Mouse (Mus musculus): ENCODE results near the gene Cycs. TPM values are rescaled to one million over a fixed set of nuclear protein-coding genes. Genes with fewer than 3 reads are reported as not detected.

Gene Cycs
- 59.7 and 65.1 TPM in 2 replicates for polyA plus RNA-seq (2016; fragmentation: Nextera tagmentation; extraction: Ambion mirVana)

- peak within 1 kb of the TSS; percentile 86 for H3K4me3 ChIP-seq
- no peaks in the 10 kb centered on the region for H3K9me3 ChIP-seq (replicated peaks)
- H3K4me2 ChIP-seq (replicated peaks) = peak within 1 kb of the TSS; percentile 74
- peaks cover 12% of the 10 kb centered on the region for H3K36me3 ChIP-seq
- peaks cover 11% of the 10 kb centered on the region for H3K4me1 ChIP-seq
- ATAC-seq (ENCODE audit: low FRiP score) = peak; percentile 99
- 1% methylated on average over 78 of the region's 78 CpGs for WGBS
- H3K9ac ChIP-seq = peak within 1 kb of the TSS; percentile 86
- peak within 1 kb of the TSS; percentile 82 for H3K27ac ChIP-seq
- no peaks in the 10 kb centered on the region for H3K27me3 ChIP-seq
These were observed at the start of gene Cycs for GRCm38 (mm10) chr6:50566141-50566996. Gene Cycs (minus strand): TSS chr6:50566538.

GRCm38 (mm10) chr6:50601620-50602019 is 35.3 kb upstream of the Cycs start:
- no peak for ATAC-seq (ENCODE audit: low FRiP score)
- Histone ChIP-seq H3K36me3 (no peaks in the 10 kb centered on the region), H3K9ac (no peak overlapping the region)

GRCm38 (mm10) chr6:50598560-50598959 is 32.2 kb upstream of the Cycs start:
- Histone ChIP-seq H3K36me3 (no peaks in the 10 kb centered on the region), H3K4me2 (replicated peaks) (no peak overlapping the region), H3K9me3 (replicated peaks) (no peaks in the 10 kb centered on the region), H3K9ac (no peak overlapping the region), H3K27ac (no peak overlapping the region), H3K4me3 (no peak overlapping the region), H3K4me1 (0 out of 2 replicates have a peak, but pooled peaks cover 2% of the 10 kb centered on the region), H3K27me3 (peaks cover 3% of the 10 kb centered on the region; the same call in 1 of the 2 replicates)
- ATAC-seq (ENCODE audit: low FRiP score) = no peak
- WGBS = 68% methylated on average over 5 of the region's 5 CpGs

More at GRCm38 (mm10) chr6:50601620-50602019, 35.3 kb upstream of the Cycs start:
- Histone ChIP-seq H3K4me3 (no peak overlapping the region), H3K4me1 (no peaks in the 10 kb centered on the region), H3K27me3 (no peaks in the 10 kb centered on the region), H3K4me2 (replicated peaks) (no peak overlapping the region), H3K27ac (no peak overlapping the region), H3K9me3 (replicated peaks) (no peaks in the 10 kb centered on the region)
- WGBS = 31% methylated on average over 4 of the region's 4 CpGs

GRCm38 (mm10) chr6:50596301-50597211 is 30.2 kb upstream of the Cycs start, which contains the start of gene 4921507P07Rik:
Gene 4921507P07Rik (minus strand): TSS chr6:50596632.
- whole genome bisulfite sequencing = under 1% methylated on average over 53 of the region's 62 CpGs
- Histone ChIP-seq H3K4me1 (0 out of 2 replicates have a peak, but pooled peaks cover 2% of the 10 kb centered on the region), H3K9ac (peak within 1 kb of the TSS; percentile 67), H3K4me2 (replicated peaks) (peak within 1 kb of the TSS; percentile 90), H3K36me3 (no peaks in the 10 kb centered on the region), H3K4me3 (peak within 1 kb of the TSS; percentile 50), H3K27ac (no peak within 1 kb of the TSS), H3K9me3 (replicated peaks) (no peaks in the 10 kb centered on the region), H3K27me3 (peaks cover 3% of the 10 kb centered on the region; the same call in 1 of the 2 replicates)
- peak; percentile 95 for ATAC-seq (ENCODE audit: low FRiP score)

- H3K4me2 ChIP-seq (replicated peaks) = no peak overlapping the region
- no peak for ATAC-seq (ENCODE audit: low FRiP score)
These were observed 28.0 kb upstream of the Cycs start for GRCm38 (mm10) chr6:50594372-50594771.

GRCm38 (mm10) chr6:50593334-50593845 is 27.1 kb upstream of the Cycs start:
- Histone ChIP-seq H3K9ac (no peak overlapping the region), H3K27me3 (peaks cover 3% of the 10 kb centered on the region; the same call in 1 of the 2 replicates), H3K4me3 (no peak overlapping the region), H3K27ac (no peak overlapping the region), H3K9me3 (replicated peaks) (no peaks in the 10 kb centered on the region), H3K4me1 (0 out of 2 replicates have a peak, but pooled peaks cover 2% of the 10 kb centered on the region), H3K36me3 (no peaks in the 10 kb centered on the region), H3K4me2 (replicated peaks) (no peak overlapping the region)
- no peak for ATAC-seq (ENCODE audit: low FRiP score)
- 74% methylated on average over 10 of the region's 10 CpGs for WGBS

More at GRCm38 (mm10) chr6:50594372-50594771, 28.0 kb upstream of the Cycs start:
- Histone ChIP-seq H3K27me3 (peaks cover 3% of the 10 kb centered on the region; the same call in 1 of the 2 replicates), H3K4me1 (0 out of 2 replicates have a peak, but pooled peaks cover 2% of the 10 kb centered on the region), H3K9ac (no peak overlapping the region), H3K27ac (no peak overlapping the region), H3K4me3 (no peak overlapping the region), H3K9me3 (replicated peaks) (no peaks in the 10 kb centered on the region), H3K36me3 (no peaks in the 10 kb centered on the region)
- 82% methylated on average over 2 of the region's 2 CpGs for WGBS

GRCm38 (mm10) chr6:50590234-50590633 is 23.9 kb upstream of the Cycs start:
- WGBS = 88% methylated on average over 3 of the region's 3 CpGs
- no peaks in the 10 kb centered on the region for H3K9me3 ChIP-seq (replicated peaks)
- H3K4me3 ChIP-seq = no peak overlapping the region
- H3K27me3 ChIP-seq = peaks cover 2% of the 10 kb centered on the region; the same call in 1 of the 2 replicates
- H3K4me1 ChIP-seq = no peaks in the 10 kb centered on the region
- no peak overlapping the region for H3K27ac ChIP-seq
- no peaks in the 10 kb centered on the region for H3K36me3 ChIP-seq
- H3K9ac ChIP-seq = no peak overlapping the region
- no peak for ATAC-seq (ENCODE audit: low FRiP score)
- H3K4me2 ChIP-seq (replicated peaks) = no peak overlapping the region

GRCm38 (mm10) chr6:50588251-50588650 is 21.9 kb upstream of the Cycs start:
- no peak overlapping the region for H3K4me3 ChIP-seq
- H3K9ac ChIP-seq = no peak overlapping the region
- no peaks in the 10 kb centered on the region for H3K4me1 ChIP-seq
- H3K4me2 ChIP-seq (replicated peaks) = no peak overlapping the region
- no peak overlapping the region for H3K27ac ChIP-seq
- no peaks in the 10 kb centered on the region for H3K27me3 ChIP-seq
- 93% methylated on average over 1 of the region's 1 CpGs for WGBS
- H3K9me3 ChIP-seq (replicated peaks) = no peaks in the 10 kb centered on the region
- ATAC-seq (ENCODE audit: low FRiP score) = no peak
- no peaks in the 10 kb centered on the region for H3K36me3 ChIP-seq

GRCm38 (mm10) chr6:50587412-50587811 is 21.1 kb upstream of the Cycs start:
- H3K9me3 ChIP-seq (replicated peaks) = no peaks in the 10 kb centered on the region
- no peaks in the 10 kb centered on the region for H3K27me3 ChIP-seq
- WGBS = 80% methylated on average over 2 of the region's 2 CpGs

GRCm38 (mm10) chr6:50586316-50586715 is 20.0 kb upstream of the Cycs start:
- no peak overlapping the region for H3K27ac ChIP-seq

More at GRCm38 (mm10) chr6:50587412-50587811, 21.1 kb upstream of the Cycs start:
- no peaks in the 10 kb centered on the region for H3K36me3 ChIP-seq
- H3K9ac ChIP-seq = no peak overlapping the region
- H3K4me3 ChIP-seq = no peak overlapping the region
- no peak overlapping the region for H3K27ac ChIP-seq
- ATAC-seq (ENCODE audit: low FRiP score) = no peak
- H3K4me2 ChIP-seq (replicated peaks) = no peak overlapping the region
- H3K4me1 ChIP-seq = no peaks in the 10 kb centered on the region

GRCm38 (mm10) chr6:50585733-50586132 is 19.4 kb upstream of the Cycs start:
- Histone ChIP-seq H3K9ac (no peak overlapping the region), H3K27me3 (no peaks in the 10 kb centered on the region), H3K9me3 (replicated peaks) (no peaks in the 10 kb centered on the region), H3K36me3 (no peaks in the 10 kb centered on the region), H3K4me3 (no peak overlapping the region), H3K27ac (no peak overlapping the region), H3K4me2 (replicated peaks) (no peak overlapping the region), H3K4me1 (no peaks in the 10 kb centered on the region)
- ATAC-seq (ENCODE audit: low FRiP score) = no peak
- WGBS = 74% methylated on average over 7 of the region's 7 CpGs

More at GRCm38 (mm10) chr6:50586316-50586715, 20.0 kb upstream of the Cycs start:
- WGBS = 80% methylated on average over 5 of the region's 5 CpGs
- Histone ChIP-seq H3K9me3 (replicated peaks) (no peaks in the 10 kb centered on the region), H3K4me2 (replicated peaks) (no peak overlapping the region), H3K4me1 (no peaks in the 10 kb centered on the region), H3K27me3 (no peaks in the 10 kb centered on the region), H3K36me3 (no peaks in the 10 kb centered on the region), H3K9ac (no peak overlapping the region), H3K4me3 (no peak overlapping the region)
- ATAC-seq (ENCODE audit: low FRiP score) = no peak

Data from hindbrain, embryonic 12.5 days (tissue).